ENCODE assay signal across 8 mouse cellular contexts in genomic region chr1:133222445-133222995, GRCm38 (mm10). TPM values are rescaled to one million over a fixed set of nuclear protein-coding genes. Genes with fewer than 3 reads are reported as not detected.
DNase-seq lines count a peak whose midpoint lies in the region; ATAC-seq lines count a peak whose summit lies in the region.

No protein-coding gene starts in this region.

- no peaks in the 10 kb centered on the region for H3K9me3 ChIP-seq in kidney, embryonic 16.5 days (ENCODE audit: low read length)
- H3K9me3 ChIP-seq in midbrain, embryonic 14.5 days (ENCODE audit: control insufficient read depth, low read length): no peaks in the 10 kb centered on the region

- H3K36me3 ChIP-seq in kidney, embryonic 16.5 days (ENCODE audit: insufficient read depth, low read length): no peaks in the 10 kb centered on the region
- no peaks in the 10 kb centered on the region for H3K36me3 ChIP-seq in midbrain, embryonic 14.5 days (ENCODE audit: control insufficient read depth, insufficient read depth, low read length)

- 22% methylated on average over 6 of the region's 6 CpGs for WGBS in kidney, embryonic 16.5 days
- 35% methylated on average over 6 of the region's 6 CpGs for WGBS in midbrain, embryonic 14.5 days

- H3K27ac ChIP-seq in kidney, embryonic 16.5 days (ENCODE audit: low read length): peak overlapping the region; percentile 46
- H3K27ac ChIP-seq in midbrain, embryonic 14.5 days (replicated peaks; ENCODE audit: low read depth, low read length): peak overlapping the region; percentile 60; the same call in 1 of the 2 replicates

- 0 out of 2 replicates have a peak, but pooled peaks have one; percentile 25 for ATAC-seq in kidney, embryonic 16.5 days (ENCODE audit: low FRiP score, low TSS enrichment)
- ATAC-seq in midbrain, embryonic 14.5 days (ENCODE audit: low FRiP score, low TSS enrichment): no peak
- ATAC-seq in cerebellum, adult (ENCODE audit: insufficient number of reproducible peaks, low FRiP score, low TSS enrichment): no peak

- H3K27me3 ChIP-seq in kidney, embryonic 16.5 days (ENCODE audit: insufficient read depth, low read length): 0 out of 2 replicates have a peak, but pooled peaks cover 2% of the 10 kb centered on the region
- H3K27me3 ChIP-seq in midbrain, embryonic 14.5 days (ENCODE audit: control insufficient read depth, insufficient read depth, low read length): no peaks in the 10 kb centered on the region

- no peak overlapping the region for H3K4me3 ChIP-seq in kidney, embryonic 16.5 days (ENCODE audit: low read length)
- H3K4me3 ChIP-seq in midbrain, embryonic 14.5 days (replicated peaks; ENCODE audit: low read depth, low read length): no peak overlapping the region

- no peak overlapping the region for H3K9ac ChIP-seq in kidney, embryonic 16.5 days (replicated peaks; ENCODE audit: low read length)
- 0 out of 2 replicates have a peak overlapping the region, but pooled peaks have one; percentile 7 for H3K9ac ChIP-seq in midbrain, embryonic 14.5 days (replicated peaks; ENCODE audit: low read length)

- intact Hi-C loops in heart, postnatal 36 days (cut with DNase I): no loop called here

- no peak for DNase-seq in kidney, adult 11 months
- DNase-seq in fat pad, adult 2 months (ENCODE audit: extremely low read depth, low read depth, low spot score): peak; percentile 76
- peak; percentile 28 to 56 for DNase-seq in heart, postnatal 36 days
- DNase-seq in midbrain, embryonic 14.5 days: no peak
- no peak for DNase-seq in adrenal gland, postnatal 14 days
- DNase-seq in urinary bladder, postnatal 14 days (ENCODE audit: low spot score): no peak

- H3K4me2 ChIP-seq in kidney, embryonic 16.5 days (replicated peaks; ENCODE audit: low read depth, low read length): no peak overlapping the region
- H3K4me2 ChIP-seq in midbrain, embryonic 14.5 days (ENCODE audit: low read length): no peak overlapping the region

- H3K4me1 ChIP-seq in kidney, embryonic 16.5 days (ENCODE audit: insufficient read depth, low read length): peaks cover 14% of the 10 kb centered on the region
- peaks cover 45% of the 10 kb centered on the region for H3K4me1 ChIP-seq in midbrain, embryonic 14.5 days (ENCODE audit: control insufficient read depth, insufficient read depth, low read length)

RNA-seq across cellular contexts. Expression of gene Plekha6, which starts 58.5 kb away (rescaled TPM):
- polyA plus RNA-seq in kidney, embryonic 16.5 days (2015; fragmentation: Nextera tagmentation; extraction: Ambion mirVana): 8.5 and 9.7 TPM in 2 replicates
- 10 to 100 TPM; 64.2 to 79.7 TPM for total RNA-seq in heart, postnatal 36 days (2021)
- 18.4 and 25.4 TPM in 2 replicates for polyA plus RNA-seq in midbrain, embryonic 14.5 days (2014; fragmentation: Nextera tagmentation; extraction: Ambion mirVana)
- 15.4 and 21.6 TPM in 2 replicates for total RNA-seq in adrenal gland, postnatal 14 days (2021)

Comparison
In these comparisons a context has a peak if more than half of its experiments do, and no peak if none do; other contexts are left out.
1. DNase-seq: peak in fat pad, adult 2 months (single experiment) and heart, postnatal 36 days (2 of 2); none in kidney, adult 11 months (single experiment), midbrain, embryonic 14.5 days (single experiment), adrenal gland, postnatal 14 days (single experiment) and urinary bladder, postnatal 14 days (single experiment).